Mouse (Mus musculus) hindbrain, postnatal 0 days (tissue): ENCODE results near the gene Ncam1. TPM values are rescaled to one million over a fixed set of nuclear protein-coding genes. Genes with fewer than 3 reads are reported as not detected.

Experiments
- ATAC-seq: fragments of 200-750 bp; cut with Nextera tagmentation; 2 replicates; pipeline ENCODE4 v1.8.0; 2017; ENCODE audit warnings: mild to moderate bottlenecking, moderate TSS enrichment, moderate library complexity
- DNase-seq: peaks from one replicate; pipeline ENCODE4 v3.0.0-alpha.2; 2015; ENCODE audit warnings: low spot score
- H3K27ac ChIP-seq: fragments of 300-500 bp; sonication (generic); 2 replicates; pipeline ENCODE4 v1.5.1; 2014; ENCODE audit warnings: mild to moderate bottlenecking
- H3K27me3 ChIP-seq: fragments of 300-500 bp; sonication (generic); 2 replicates; pipeline ENCODE4 v1.6.1; 2014; ENCODE audit warnings: low read length, mixed read lengths; ENCODE audit not compliant: insufficient read depth
- H3K36me3 ChIP-seq: fragments of 300-500 bp; sonication (generic); 2 replicates; pipeline ENCODE4 v1.6.1; 2014; ENCODE audit warnings: low read length, mixed read lengths; ENCODE audit not compliant: insufficient read depth
- H3K4me1 ChIP-seq: fragments of 300-500 bp; sonication (generic); 2 replicates; pipeline ENCODE4 v1.6.1; 2014; ENCODE audit warnings: antibody characterized with exemption, low read length, mixed read lengths; ENCODE audit not compliant: insufficient read depth
- H3K4me2 ChIP-seq: fragments of 300-500 bp; sonication (generic); 2 replicates; pipeline ENCODE4 v1.6.1; 2014; ENCODE audit warnings: low read depth, mild to moderate bottlenecking, low read length, moderate library complexity, mixed read lengths
- H3K4me3 ChIP-seq: fragments of 300-500 bp; sonication (generic); 2 replicates; pipeline ENCODE4 v1.5.1; 2014; ENCODE audit warnings: low read length
- H3K9ac ChIP-seq: fragments of 300-500 bp; sonication (generic); replicated peaks from 2 replicates; pipeline ENCODE4 v1.6.1; 2014; ENCODE audit warnings: mild to moderate bottlenecking, low read length, moderate library complexity, mixed read lengths
- H3K9me3 ChIP-seq: fragments of 300-500 bp; sonication (generic); 2 replicates; pipeline ENCODE4 v1.6.1; 2016; ENCODE audit warnings: low read length, mixed read lengths
- CTCF ChIP-seq: IDR thresholded peaks from 2 replicates; pipeline ENCODE4 v1.5.1; 2016; ENCODE audit warnings: antibody characterized with exemption, control low read depth, low read depth
- WGBS: fragments of 180-500 bp; shearing (Covaris S2); extraction: QIAGEN DNeasy Blood & Tissue Kit; methylation state at CpG from one replicate; pipeline ENCODE4 v1.1.7; 2014; 5-methylcytosine and 5-hydroxymethylcytosine counted together
- polyA plus RNA-seq: library from polyadenylated mRNA; unstranded; fragments of >200 nt; fragmentation: Nextera tagmentation; extraction: Ambion mirVana; gene quantifications from 2 replicates; pipeline ENCODE4 v1.2.1, GENCODE M21; 2015
- total RNA-seq: library from RNA; depleted of rRNA; stranded (reverse); fragments of >200 nt; gene quantifications from 2 replicates; pipeline ENCODE4 v1.2.3, GENCODE M21; 2014

Gene Ncam1
- total and polyA plus RNA-seq, 2 experiments from 2014 or later = 411 to 414 TPM

DNA sequence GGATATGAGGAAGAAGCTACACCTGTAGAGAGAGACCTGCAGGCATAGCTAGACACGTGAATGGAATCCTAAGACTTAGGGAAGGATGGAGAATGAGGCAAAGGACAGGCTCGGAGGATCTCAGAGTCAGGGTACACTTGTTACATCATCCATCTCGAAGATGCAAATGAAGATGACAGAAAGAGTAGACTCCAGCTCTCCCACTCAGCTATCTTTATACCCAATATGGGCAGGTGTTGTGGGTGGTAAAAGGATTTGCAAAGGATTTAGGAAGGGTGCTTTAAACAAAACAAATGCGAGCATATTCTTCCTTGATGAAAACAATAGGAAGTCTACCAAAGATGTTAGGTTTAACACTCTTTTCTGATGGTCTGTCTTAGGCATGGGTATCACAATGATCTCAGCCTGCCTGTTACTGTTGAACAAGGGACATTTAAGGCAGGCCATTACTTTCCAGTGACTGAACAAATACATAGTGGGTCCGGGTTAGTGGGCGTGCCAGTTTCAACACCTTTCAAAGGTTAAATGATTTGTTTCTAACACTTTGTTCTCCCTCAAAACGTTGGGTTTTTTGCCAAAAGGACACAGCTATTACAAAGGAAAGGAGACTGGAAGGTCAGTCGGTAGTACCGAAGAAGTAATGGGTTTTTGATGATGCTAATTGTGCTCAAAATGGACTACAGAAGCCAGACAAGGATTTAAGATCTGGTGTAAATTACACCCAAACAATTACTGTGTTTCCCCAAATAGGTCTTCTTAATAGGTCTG is 145.1 kb downstream of the Ncam1 start:
- no peaks in the 10 kb centered on the region for H3K9me3 ChIP-seq
- no peak for TF ChIP-seq CTCF
- WGBS = 78% methylated on average over 9 of the region's 9 CpGs
- 0 out of 2 replicates have a peak, but pooled peaks cover 3% of the 10 kb centered on the region for H3K4me1 ChIP-seq
- no peak overlapping the region for H3K4me3 ChIP-seq
- H3K36me3 ChIP-seq = no peaks in the 10 kb centered on the region
- H3K27ac ChIP-seq = no peak overlapping the region
- no peaks in the 10 kb centered on the region for H3K27me3 ChIP-seq
- no peak overlapping the region for H3K9ac ChIP-seq
- no peak for ATAC-seq
- H3K4me2 ChIP-seq = no peak overlapping the region
- no peak for DNase-seq

DNA sequence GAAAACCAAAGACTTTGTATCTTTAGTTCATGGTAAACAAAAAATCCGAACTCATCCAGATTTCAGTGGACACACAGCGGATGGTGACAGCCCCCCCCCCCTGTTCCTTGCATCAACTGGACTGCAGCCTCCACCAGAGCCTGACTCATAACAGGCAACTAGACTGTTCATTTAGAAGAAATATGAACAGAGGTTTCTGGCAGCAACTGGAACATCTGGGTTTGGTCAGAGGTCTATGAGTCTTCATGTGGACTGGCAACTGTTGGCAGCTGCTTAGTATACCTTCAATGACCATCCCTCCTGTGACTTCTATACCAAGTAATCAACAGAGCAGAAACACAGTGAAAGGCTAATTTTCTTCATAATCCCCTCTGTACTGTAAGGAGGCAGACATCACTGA is 154.4 kb downstream of the Ncam1 start:
- Histone ChIP-seq H3K27ac (no peak overlapping the region), H3K9ac (no peak overlapping the region), H3K36me3 (no peaks in the 10 kb centered on the region), H3K4me1 (0 out of 2 replicates have a peak, but pooled peaks cover 7% of the 10 kb centered on the region), H3K27me3 (no peaks in the 10 kb centered on the region), H3K9me3 (no peaks in the 10 kb centered on the region), H3K4me2 (no peak overlapping the region), H3K4me3 (no peak overlapping the region)
- TF ChIP-seq CTCF = no peak
- WGBS = 97% methylated on average over 2 of the region's 2 CpGs
- DNase-seq (no peak), ATAC-seq (no peak)

DNA sequence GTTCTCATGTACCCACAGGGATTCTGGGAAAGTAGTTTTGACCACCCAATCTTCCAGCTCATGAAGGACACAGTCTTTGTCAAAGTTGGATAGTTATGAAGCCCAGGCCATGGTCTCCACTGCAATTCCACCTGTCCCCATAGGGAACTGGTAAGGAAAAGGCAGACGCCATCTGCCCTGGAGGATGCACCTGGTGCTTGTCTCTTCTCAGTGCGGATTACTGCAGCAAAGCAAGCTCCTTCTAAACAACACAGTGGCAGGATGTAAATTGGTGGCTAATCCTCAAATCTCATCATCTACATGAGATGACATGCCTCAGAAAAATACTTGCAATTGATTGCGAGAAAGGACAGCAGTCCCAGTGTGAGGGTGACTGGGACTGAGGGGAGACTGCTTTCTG is 158.0 kb downstream of the Ncam1 start:
- Histone ChIP-seq H3K36me3 (no peaks in the 10 kb centered on the region), H3K4me3 (no peak overlapping the region), H3K9ac (no peak overlapping the region), H3K4me2 (no peak overlapping the region), H3K27me3 (no peaks in the 10 kb centered on the region), H3K9me3 (no peaks in the 10 kb centered on the region), H3K4me1 (peaks cover 14% of the 10 kb centered on the region; the same call in 1 of the 2 replicates), H3K27ac (peak overlapping the region; percentile 37; the same call in 1 of the 2 replicates)
- WGBS = 69% methylated on average over 3 of the region's 3 CpGs
- no peak for TF ChIP-seq CTCF
- no peak for DNase-seq
- ATAC-seq = no peak

DNA sequence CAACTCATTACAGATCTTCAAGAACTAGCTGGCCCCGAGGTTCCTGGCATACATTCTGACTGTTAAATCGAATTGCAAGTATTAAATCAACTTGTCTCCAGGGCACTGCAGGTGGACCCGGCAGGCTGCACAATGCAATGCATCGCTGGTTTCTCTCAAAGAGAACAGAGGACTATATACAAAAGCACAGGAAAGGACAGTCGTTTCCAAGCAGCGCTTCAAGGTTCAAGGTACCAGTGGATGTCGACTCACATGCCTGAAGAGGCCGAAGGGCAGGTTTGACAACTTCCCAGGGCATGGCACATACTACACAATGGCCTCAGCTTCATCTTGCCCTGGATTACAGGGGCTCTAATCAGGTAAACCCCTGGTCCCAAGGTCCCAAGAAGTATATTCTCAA is 158.6 kb downstream of the Ncam1 start:
- no peaks in the 10 kb centered on the region for H3K36me3 ChIP-seq
- ATAC-seq (no peak), DNase-seq (no peak)
- no peak overlapping the region for H3K4me3 ChIP-seq
- WGBS = 28% methylated on average over 8 of the region's 8 CpGs
- H3K9ac ChIP-seq = no peak overlapping the region
- no peaks in the 10 kb centered on the region for H3K27me3 ChIP-seq
- peak overlapping the region; percentile 37; the same call in 1 of the 2 replicates for H3K27ac ChIP-seq
- peaks cover 14% of the 10 kb centered on the region; the same call in 1 of the 2 replicates for H3K4me1 ChIP-seq
- no peak overlapping the region for H3K4me2 ChIP-seq
- TF ChIP-seq CTCF = no peak
- no peaks in the 10 kb centered on the region for H3K9me3 ChIP-seq

DNA sequence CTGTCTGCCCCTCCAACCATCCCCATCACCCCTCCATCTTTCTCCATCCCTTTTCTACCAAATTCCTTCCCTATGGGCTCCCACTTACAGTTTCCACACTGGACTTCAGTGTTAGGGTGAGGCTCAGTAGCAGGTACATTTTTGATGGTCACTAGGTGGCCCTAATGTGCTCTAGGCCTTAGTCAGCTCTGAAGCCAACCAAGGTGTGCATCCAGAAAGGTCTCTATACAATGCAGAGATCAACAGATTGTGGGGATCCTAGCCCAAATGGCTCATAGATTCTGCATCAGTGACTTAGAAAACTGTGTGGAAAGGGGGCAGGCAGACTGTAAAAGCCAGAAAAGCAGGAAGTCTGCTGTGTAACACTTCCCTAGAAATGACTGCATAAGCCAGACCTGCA is 160.8 kb downstream of the Ncam1 start:
- Histone ChIP-seq H3K9ac (no peak overlapping the region), H3K4me1 (peaks cover 12% of the 10 kb centered on the region; the same call in 1 of the 2 replicates), H3K36me3 (no peaks in the 10 kb centered on the region), H3K4me3 (no peak overlapping the region), H3K9me3 (no peaks in the 10 kb centered on the region), H3K4me2 (no peak overlapping the region), H3K27ac (no peak overlapping the region), H3K27me3 (no peaks in the 10 kb centered on the region)
- no peak for DNase-seq
- peak; percentile 11; the same call in 1 of the 2 replicates for TF ChIP-seq CTCF
- no peak for ATAC-seq

DNA sequence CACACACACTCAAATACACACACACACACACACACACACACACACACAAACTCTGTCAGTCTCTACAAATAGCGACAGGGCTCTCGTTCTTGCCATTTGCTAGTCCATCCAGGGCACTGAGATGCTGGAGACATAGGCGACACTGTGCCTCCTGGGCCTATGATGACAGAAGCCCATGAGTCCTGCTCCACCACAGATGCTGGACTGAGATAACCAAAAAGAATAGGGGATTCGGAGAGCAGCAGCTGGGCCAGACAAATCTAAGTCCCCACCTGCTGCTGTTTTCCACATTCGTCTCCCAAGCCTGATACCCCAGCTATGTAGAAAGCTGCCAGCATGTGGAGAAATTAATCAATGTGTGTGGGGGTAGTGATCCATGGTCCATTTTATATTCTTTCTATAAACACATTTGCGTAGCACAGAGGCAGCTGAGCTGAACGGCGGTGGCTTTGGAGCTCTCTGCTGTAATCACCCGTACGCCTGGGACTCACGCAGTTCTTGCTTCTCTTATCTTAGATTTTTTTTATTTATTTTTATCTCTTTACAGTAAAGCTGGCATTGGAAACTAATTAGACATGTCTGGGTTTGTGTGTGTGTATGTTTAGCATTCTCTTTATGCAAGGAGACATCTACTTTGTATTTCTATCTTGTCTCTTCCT is 162.9 kb downstream of the Ncam1 start:
- peaks cover 8% of the 10 kb centered on the region; the same call in 1 of the 2 replicates for H3K4me1 ChIP-seq
- WGBS = 50% methylated on average over 11 of the region's 11 CpGs
- peak overlapping the region; percentile 34; the same call in 1 of the 2 replicates for H3K27ac ChIP-seq
- H3K4me3 ChIP-seq = no peak overlapping the region
- no peaks in the 10 kb centered on the region for H3K36me3 ChIP-seq
- no peak overlapping the region for H3K4me2 ChIP-seq
- no peak overlapping the region for H3K9ac ChIP-seq
- DNase-seq (peak; percentile 25), ATAC-seq (no peak)
- no peaks in the 10 kb centered on the region for H3K9me3 ChIP-seq
- no peaks in the 10 kb centered on the region for H3K27me3 ChIP-seq
- no peak for TF ChIP-seq CTCF

DNA sequence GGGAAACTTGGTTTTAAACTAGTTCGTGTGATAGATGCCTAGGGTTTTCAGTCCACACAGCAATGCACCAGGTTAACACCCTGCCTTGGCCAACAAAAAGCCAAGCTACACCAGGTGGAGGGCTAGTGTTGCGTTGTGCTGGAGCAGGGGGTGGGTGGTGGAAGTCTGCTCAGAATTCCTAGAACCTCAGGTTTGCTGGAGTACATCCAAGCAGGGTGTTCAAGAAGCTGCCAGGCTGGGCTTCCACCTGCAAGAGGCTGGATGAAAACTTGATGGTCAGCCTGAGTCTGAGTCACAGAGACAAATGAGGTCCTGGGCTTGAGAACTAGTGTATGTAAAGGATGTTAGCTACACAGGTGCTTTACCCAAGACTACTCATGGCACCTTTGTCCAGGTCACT is 166.1 kb downstream of the Ncam1 start:
- Histone ChIP-seq H3K9me3 (no peaks in the 10 kb centered on the region), H3K4me2 (no peak overlapping the region), H3K4me3 (no peak overlapping the region), H3K27ac (no peak overlapping the region), H3K27me3 (no peaks in the 10 kb centered on the region), H3K9ac (no peak overlapping the region), H3K4me1 (0 out of 2 replicates have a peak, but pooled peaks cover 1% of the 10 kb centered on the region), H3K36me3 (no peaks in the 10 kb centered on the region)
- no peak for DNase-seq
- ATAC-seq = no peak
- 78% methylated on average over 2 of the region's 2 CpGs for WGBS
- TF ChIP-seq CTCF = no peak
